ENCODE assay signal across 8 mouse cellular contexts in the genomic region with DNA sequence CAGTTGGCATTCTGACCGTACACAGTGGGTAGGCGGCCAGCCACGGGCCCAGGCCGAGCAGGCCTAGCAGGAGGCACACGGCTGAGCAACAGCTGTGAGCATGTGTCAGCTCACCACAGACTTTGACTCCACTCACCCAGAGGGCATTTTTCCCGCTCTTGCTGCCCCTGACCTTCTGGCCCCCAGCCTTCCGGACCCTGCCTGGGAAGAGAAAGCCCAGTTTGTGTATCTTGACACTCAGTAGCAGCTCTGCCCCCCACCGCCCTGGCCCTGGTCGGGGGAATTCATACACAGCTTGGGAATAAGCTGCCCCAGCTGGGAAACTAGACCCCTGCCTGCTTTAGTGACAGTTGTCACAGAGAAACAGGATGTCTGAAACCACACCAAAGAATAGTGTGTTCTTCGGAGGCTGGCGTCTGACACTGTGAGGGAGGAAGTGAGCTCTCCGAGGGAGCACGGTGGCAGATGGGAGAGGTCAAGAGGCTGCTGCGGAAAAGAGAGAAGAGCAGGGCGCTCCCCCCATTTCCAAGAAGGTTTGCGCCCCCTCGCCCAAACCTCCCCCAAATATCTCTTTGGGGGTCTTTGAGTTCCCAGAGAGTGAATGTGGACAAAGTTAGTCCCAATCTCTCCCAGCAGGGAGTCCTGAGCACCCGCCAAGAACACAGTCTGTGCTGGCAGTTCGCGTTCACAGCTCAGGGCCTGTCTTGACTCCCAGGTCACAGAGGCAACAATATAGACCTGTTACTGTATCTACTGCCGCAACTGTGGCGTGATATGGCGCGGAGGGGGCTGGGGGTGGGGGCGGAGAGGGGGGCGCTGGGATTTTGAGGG. TPM values are rescaled to one million over a fixed set of nuclear protein-coding genes. Genes with fewer than 3 reads are reported as not detected.
DNase-seq lines count a peak whose midpoint lies in the region; ATAC-seq and TF ChIP-seq lines count a peak whose summit lies in the region.

No protein-coding gene starts in this region.

- no peaks in the 10 kb centered on the region for H3K36me3 ChIP-seq in intestine, embryonic 14.5 days (ENCODE audit: control insufficient read depth, insufficient read depth, low read length)
- H3K36me3 ChIP-seq in intestine, postnatal 0 days (ENCODE audit: control insufficient read depth, insufficient read depth): no peaks in the 10 kb centered on the region
- no peaks in the 10 kb centered on the region for H3K36me3 ChIP-seq in intestine, embryonic 16.5 days (ENCODE audit: control insufficient read depth, insufficient read depth, low read length)
- H3K36me3 ChIP-seq in lung, embryonic 15.5 days: no peaks in the 10 kb centered on the region
- no peaks in the 10 kb centered on the region for H3K36me3 ChIP-seq in stomach, embryonic 14.5 days (ENCODE audit: control insufficient read depth, insufficient read depth, low read length)

- no peak overlapping the region for H3K4me3 ChIP-seq in intestine, embryonic 14.5 days (ENCODE audit: low read depth, low read length)
- no peak overlapping the region for H3K4me3 ChIP-seq in intestine, postnatal 0 days (ENCODE audit: low read depth, low read length)
- H3K4me3 ChIP-seq in intestine, embryonic 16.5 days (ENCODE audit: low read length): no peak overlapping the region
- H3K4me3 ChIP-seq in lung, embryonic 15.5 days: no peak overlapping the region
- H3K4me3 ChIP-seq in stomach, embryonic 14.5 days (ENCODE audit: low read depth, low read length): no peak overlapping the region

- WGBS in intestine, embryonic 14.5 days: 51% methylated on average over 26 of the region's 26 CpGs
- 64% methylated on average over 26 of the region's 26 CpGs for WGBS in intestine, postnatal 0 days
- WGBS in intestine, embryonic 16.5 days: 48% methylated on average over 26 of the region's 26 CpGs
- 28% methylated on average over 26 of the region's 26 CpGs for WGBS in lung, embryonic 15.5 days
- 45% methylated on average over 26 of the region's 26 CpGs for WGBS in stomach, embryonic 14.5 days

- no peak for ATAC-seq in intestine, embryonic 14.5 days (replicated peaks; ENCODE audit: low FRiP score, low TSS enrichment, low read depth)
- ATAC-seq in intestine, postnatal 0 days: no peak
- ATAC-seq in common myeloid progenitor, adult 5-6 weeks (replicated peaks; ENCODE audit: low read depth, poor library complexity, severe bottlenecking): 0 out of 2 replicates have a peak, but pooled peaks have one; percentile 29
- ATAC-seq in intestine, embryonic 16.5 days: no peak; the same call in 1 of the 2 replicates
- peak; percentile 91 for ATAC-seq in lung, embryonic 15.5 days (ENCODE audit: borderline replicate concordance, extremely low read depth, low FRiP score, low TSS enrichment)
- ATAC-seq in stomach, embryonic 14.5 days (ENCODE audit: insufficient number of reproducible peaks, insufficient read depth, low FRiP score, low read depth): 0 out of 2 replicates have a peak, but pooled peaks have one; percentile 28

- H3K27ac ChIP-seq in intestine, embryonic 14.5 days (ENCODE audit: low read depth): 0 out of 2 replicates have a peak overlapping the region, but pooled peaks have one; percentile 2
- H3K27ac ChIP-seq in intestine, postnatal 0 days (ENCODE audit: low read depth, low read length): no peak overlapping the region
- peak overlapping the region; percentile 61 for H3K27ac ChIP-seq in intestine, embryonic 16.5 days (ENCODE audit: low read length)
- H3K27ac ChIP-seq in lung, embryonic 15.5 days: peak overlapping the region; percentile 62
- H3K27ac ChIP-seq in stomach, embryonic 14.5 days (ENCODE audit: low read length): peak overlapping the region; percentile 55

- no peak for TF ChIP-seq CTCF in intestine, postnatal 0 days (IDR thresholded peaks at IDR 0.05; ENCODE audit: low read depth)

- DNase-seq in intestine, embryonic 14.5 days (ENCODE audit: low spot score): no peak
- no peak for DNase-seq in adrenal gland, postnatal 4 days (ENCODE audit: low spot score in 2 of 2)
- DNase-seq in ovary, postnatal 14 days (ENCODE audit: low spot score): no peak

- H3K9me3 ChIP-seq in intestine, embryonic 14.5 days (ENCODE audit: control insufficient read depth, low read length): peaks cover 4% of the 10 kb centered on the region; the same call in 1 of the 2 replicates
- H3K9me3 ChIP-seq in intestine, postnatal 0 days (ENCODE audit: control insufficient read depth): 0 out of 2 replicates have a peak, but pooled peaks cover 3% of the 10 kb centered on the region
- H3K9me3 ChIP-seq in intestine, embryonic 16.5 days (ENCODE audit: control insufficient read depth, low read length): peaks cover 4% of the 10 kb centered on the region; the same call in 1 of the 2 replicates
- no peaks in the 10 kb centered on the region for H3K9me3 ChIP-seq in lung, embryonic 15.5 days
- no peaks in the 10 kb centered on the region for H3K9me3 ChIP-seq in stomach, embryonic 14.5 days (ENCODE audit: control insufficient read depth, low read depth, low read length)

- no peak overlapping the region for H3K9ac ChIP-seq in intestine, embryonic 14.5 days (ENCODE audit: low read length)
- no peak overlapping the region for H3K9ac ChIP-seq in intestine, postnatal 0 days (ENCODE audit: low read depth, low read length)
- no peak overlapping the region for H3K9ac ChIP-seq in intestine, embryonic 16.5 days (ENCODE audit: low read depth, low read length)
- no peak overlapping the region for H3K9ac ChIP-seq in lung, embryonic 15.5 days
- no peak overlapping the region for H3K9ac ChIP-seq in stomach, embryonic 14.5 days (replicated peaks; ENCODE audit: low read depth, low read length)

- H3K4me1 ChIP-seq in intestine, embryonic 14.5 days (replicated peaks; ENCODE audit: control insufficient read depth, insufficient read depth, low read length): no peaks in the 10 kb centered on the region
- no peaks in the 10 kb centered on the region for H3K4me1 ChIP-seq in intestine, postnatal 0 days (replicated peaks; ENCODE audit: control insufficient read depth, insufficient read depth, low read length)
- H3K4me1 ChIP-seq in intestine, embryonic 16.5 days (ENCODE audit: control insufficient read depth, insufficient read depth, low read length): peaks cover 7% of the 10 kb centered on the region; the same call in 1 of the 2 replicates
- H3K4me1 ChIP-seq in lung, embryonic 15.5 days: peaks cover 13% of the 10 kb centered on the region
- peaks cover 6% of the 10 kb centered on the region for H3K4me1 ChIP-seq in stomach, embryonic 14.5 days (ENCODE audit: control insufficient read depth, insufficient read depth, low read length)

- H3K4me2 ChIP-seq in intestine, embryonic 14.5 days (ENCODE audit: low read length): no peak overlapping the region
- no peak overlapping the region for H3K4me2 ChIP-seq in intestine, postnatal 0 days (replicated peaks; ENCODE audit: low read depth)
- H3K4me2 ChIP-seq in intestine, embryonic 16.5 days (ENCODE audit: low read depth, low read length): no peak overlapping the region
- peak overlapping the region; percentile 27; the same call in 1 of the 2 replicates for H3K4me2 ChIP-seq in lung, embryonic 15.5 days
- no peak overlapping the region for H3K4me2 ChIP-seq in stomach, embryonic 14.5 days (replicated peaks; ENCODE audit: low read depth, low read length)

- no peaks in the 10 kb centered on the region for H3K27me3 ChIP-seq in intestine, embryonic 14.5 days (replicated peaks; ENCODE audit: control insufficient read depth, insufficient read depth, low read length)
- H3K27me3 ChIP-seq in intestine, postnatal 0 days (replicated peaks; ENCODE audit: control insufficient read depth, insufficient read depth, low read length): no peaks in the 10 kb centered on the region
- no peaks in the 10 kb centered on the region for H3K27me3 ChIP-seq in intestine, embryonic 16.5 days (replicated peaks; ENCODE audit: control insufficient read depth, insufficient read depth, low read length)
- H3K27me3 ChIP-seq in lung, embryonic 15.5 days: no peaks in the 10 kb centered on the region
- H3K27me3 ChIP-seq in stomach, embryonic 14.5 days (ENCODE audit: control insufficient read depth, insufficient read depth, low read length): no peaks in the 10 kb centered on the region

RNA-seq across cellular contexts. Expression of a gene that starts 24.4 kb away (rescaled TPM):
- polyA plus RNA-seq in intestine, embryonic 14.5 days (2014; fragmentation: Nextera tagmentation; extraction: Ambion mirVana): 4.0 and 5.5 TPM in 2 replicates
- 0.55 and 0.59 TPM in 2 replicates for polyA plus RNA-seq in intestine, postnatal 0 days (2015; fragmentation: Nextera tagmentation; extraction: Ambion mirVana)
- total RNA-seq in common myeloid progenitor, adult 5-6 weeks (2017): not detected in 2 replicates
- 0.95 and 1.1 TPM in 2 replicates for polyA plus RNA-seq in intestine, embryonic 16.5 days (2015; fragmentation: Nextera tagmentation; extraction: Ambion mirVana)
- 1.4 and 2.1 TPM in 2 replicates for polyA plus RNA-seq in lung, embryonic 15.5 days (2015; fragmentation: Nextera tagmentation; extraction: Ambion mirVana)
- 3.6 and 5.7 TPM in 2 replicates for polyA plus RNA-seq in stomach, embryonic 14.5 days (2014; fragmentation: Nextera tagmentation; extraction: Ambion mirVana)
- 10 to 100 TPM; 10.9 to 13.6 TPM for total RNA-seq in adrenal gland, postnatal 4 days (2021)

Comparison
In these comparisons a context has a peak if more than half of its experiments do, and no peak if none do; other contexts are left out.
1. ATAC-seq: peak in common myeloid progenitor, adult 5-6 weeks (single experiment), lung, embryonic 15.5 days (single experiment) and stomach, embryonic 14.5 days (single experiment); none in intestine, embryonic 14.5 days (single experiment), intestine, postnatal 0 days (single experiment) and intestine, embryonic 16.5 days (single experiment).